Mouse (Mus musculus) ovary, adult 2 months (tissue): Measurements from ENCODE around the gene Il13ra1. TPM values are rescaled to one million over a fixed set of nuclear protein-coding genes. Genes with fewer than 3 reads are reported as not detected.

Source experiments
- polyA plus RNA-seq: library from polyadenylated mRNA; depleted of rRNA; stranded (reverse); fragments of >200 nt; gene quantifications from 2 replicates; pipeline ENCODE4 v1.2.3, GENCODE M21; 2012; rRNA removed

Il13ra1 gene
- polyA plus RNA-seq, result 3.7 and 4.4 TPM in 2 replicates

DNA sequence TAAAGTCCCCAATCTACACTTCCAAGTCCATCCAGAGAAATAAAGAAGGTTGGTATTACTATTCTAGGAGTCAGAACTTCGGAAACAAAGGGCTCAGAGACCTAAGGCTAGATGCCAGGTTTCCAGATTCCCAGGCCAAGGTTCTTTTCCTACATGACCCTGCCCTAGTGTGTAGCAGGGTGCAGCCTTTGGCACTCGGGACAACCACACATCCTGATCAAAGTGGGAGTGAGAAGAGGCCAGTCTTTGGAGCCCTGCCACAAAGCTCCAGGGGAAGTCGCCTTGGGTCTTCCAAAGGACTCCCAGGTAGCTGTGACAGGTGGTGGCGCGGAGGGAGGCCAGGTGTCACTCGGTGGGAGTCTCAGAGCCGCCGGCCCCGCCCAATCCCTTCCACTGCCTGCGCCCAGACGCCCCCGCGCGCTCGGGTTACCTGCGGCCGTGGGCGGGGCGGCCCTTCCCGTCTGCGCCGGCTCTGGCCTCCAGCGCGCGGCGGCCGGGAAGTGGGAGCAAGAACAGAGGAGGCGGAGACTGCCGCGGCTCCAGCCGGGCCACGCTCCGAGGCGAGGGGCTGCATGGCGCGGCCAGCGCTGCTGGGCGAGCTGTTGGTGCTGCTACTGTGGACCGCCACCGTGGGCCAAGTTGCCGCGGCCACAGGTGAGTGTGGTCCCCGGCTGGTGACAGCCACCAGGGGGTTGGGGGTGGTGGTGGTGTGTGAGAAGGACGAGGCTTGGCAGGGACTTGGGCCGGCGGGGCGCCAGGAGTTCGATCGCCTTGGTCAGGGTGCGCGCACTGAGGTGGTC, at the start of gene Il13ra1:
Gene Il13ra1, plus strand, starts transcription at position 489 of the 800 bp plus-strand sequence.

DNA sequence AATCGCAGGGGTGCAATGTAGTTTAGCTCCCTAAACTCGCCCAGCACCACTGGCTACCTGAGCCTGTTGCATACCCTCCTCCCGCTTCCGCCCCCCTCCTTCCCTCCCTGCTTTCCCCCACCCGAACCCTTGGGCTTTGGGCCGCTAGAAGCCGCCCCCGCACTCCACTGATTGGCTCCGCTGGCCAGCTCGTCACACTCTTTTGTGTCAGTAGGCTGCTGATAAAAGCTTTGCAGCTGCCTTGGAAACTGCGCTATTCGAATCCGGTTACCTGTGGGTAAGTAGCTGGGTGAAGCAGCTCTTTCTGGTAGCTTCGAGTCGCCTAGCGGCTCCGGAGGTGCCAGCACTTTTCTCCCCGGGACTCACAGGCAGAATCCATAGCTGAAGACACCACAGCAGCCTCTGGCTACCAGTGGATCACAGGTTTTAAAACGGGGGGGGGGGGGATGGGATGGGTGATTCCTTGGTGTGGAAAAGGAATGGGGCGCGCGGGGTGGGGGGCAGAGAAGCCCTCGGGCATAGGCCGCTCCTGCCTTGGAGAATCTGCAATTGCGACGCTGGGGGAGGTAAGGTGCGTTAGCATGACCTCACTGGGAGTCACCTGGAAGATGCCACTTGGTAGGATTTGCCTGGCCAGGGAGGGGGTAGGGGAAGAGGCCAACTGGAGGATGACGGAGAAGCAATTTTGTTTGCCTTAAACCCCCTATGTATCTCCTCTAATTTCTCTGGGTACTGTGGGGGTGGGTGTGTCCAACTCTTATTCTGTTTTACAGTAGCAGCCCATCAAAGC, 84.0 kb downstream of the Il13ra1 start, which contains the start of gene Zcchc12:
Gene Zcchc12, plus strand, starts transcription at position 169 of the 790 bp plus-strand sequence.

Other genes starting within 250 kb of the Il13ra1 start
- 0.50 and 0.71 TPM in 2 replicates for gene Dock11, start 223.3 kb upstream of the Il13ra1 start, polyA plus RNA-seq
- 0.24 and 0.45 TPM in 2 replicates for gene Zcchc12, start 83.8 kb downstream of the Il13ra1 start, polyA plus RNA-seq
- 4.6 and 7.6 TPM in 2 replicates for gene Lonrf3, start 216.2 kb downstream of the Il13ra1 start, polyA plus RNA-seq